Mouse (Mus musculus) erythroblast, adult 5-6 weeks (primary cell): ENCODE data around the gene 5730522E02Rik. TPM values are rescaled to one million over a fixed set of nuclear protein-coding genes. Genes with fewer than 3 reads are reported as not detected.

ENCODE experiments used
- ATAC-seq: replicated peaks from 2 replicates; pipeline ENCODE4 v1.8.0; 2016; ENCODE audit warnings: moderate number of reproducible peaks, mild to moderate bottlenecking, moderate TSS enrichment, inconsistent platforms; ENCODE audit not compliant: poor library complexity, low FRiP score, severe bottlenecking
- total RNA-seq, 2 experiments: library from RNA; stranded (forward) in 1 of 2; stranded (reverse) in 1 of 2; fragments of 150-400 nt in 1 of 2; fragments of 200-764, 138-1000 nt in 1 of 2; gene quantifications; 2 replicates each; pipeline versions ENCODE4 v1.2.3 to v1.2.4; 2015 to 2017; ENCODE audit warnings: low replicate concordance in 2 of 2

5730522E02Rik gene
- total RNA-seq, 2 experiments from 2014 or later = not detected

DNA sequence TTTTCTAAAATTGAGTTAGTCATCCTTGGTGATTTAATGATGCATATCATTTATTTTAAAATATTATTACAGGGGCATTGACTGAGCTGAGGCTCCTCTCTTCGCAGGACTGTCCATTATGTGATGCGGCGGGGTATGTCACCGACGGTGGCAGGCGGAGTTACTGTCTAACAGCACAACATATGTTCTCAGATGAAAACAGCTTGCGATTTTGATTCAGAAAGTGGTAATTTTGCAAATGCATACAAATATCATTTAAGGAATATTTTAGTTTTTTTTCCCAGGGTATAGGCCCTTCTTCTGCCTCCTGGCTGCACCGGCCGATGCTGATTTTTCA lies 636.5 kb downstream of the 5730522E02Rik start:
- no peak for ATAC-seq

DNA sequence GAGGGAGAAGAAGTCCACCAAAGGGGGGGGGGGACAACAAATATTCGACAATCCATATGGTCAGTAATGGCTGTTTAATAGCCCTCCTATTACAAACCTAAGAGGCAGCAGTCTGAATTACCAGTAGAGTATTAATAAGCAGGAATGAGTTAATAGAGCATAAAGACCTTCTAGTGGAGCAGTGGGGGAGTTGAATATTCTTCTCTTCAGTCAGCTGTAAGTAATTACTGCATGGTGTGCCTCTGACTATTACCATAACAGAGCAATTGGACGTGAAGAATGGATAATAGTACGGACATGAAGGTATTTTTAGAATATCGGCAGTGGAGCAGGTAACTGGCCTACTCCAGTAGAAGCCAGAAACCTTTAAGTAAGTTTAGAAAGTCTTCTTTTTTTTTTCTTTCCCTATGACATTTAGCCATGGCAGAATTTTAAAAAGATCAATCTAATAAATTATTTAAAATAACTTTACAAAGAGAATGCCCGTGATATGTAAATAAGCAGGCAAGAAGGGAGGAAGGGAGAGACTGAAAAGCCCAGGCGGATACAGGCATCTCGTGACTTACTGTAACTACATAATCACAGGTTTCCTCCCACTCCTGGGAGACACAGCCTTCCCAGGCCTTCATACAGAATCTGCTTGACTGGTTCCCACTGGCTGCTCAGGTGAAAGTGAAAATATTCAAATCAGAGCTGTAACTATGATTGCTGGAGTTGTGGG lies 637.0 kb downstream of the 5730522E02Rik start:
- no peak for ATAC-seq

DNA sequence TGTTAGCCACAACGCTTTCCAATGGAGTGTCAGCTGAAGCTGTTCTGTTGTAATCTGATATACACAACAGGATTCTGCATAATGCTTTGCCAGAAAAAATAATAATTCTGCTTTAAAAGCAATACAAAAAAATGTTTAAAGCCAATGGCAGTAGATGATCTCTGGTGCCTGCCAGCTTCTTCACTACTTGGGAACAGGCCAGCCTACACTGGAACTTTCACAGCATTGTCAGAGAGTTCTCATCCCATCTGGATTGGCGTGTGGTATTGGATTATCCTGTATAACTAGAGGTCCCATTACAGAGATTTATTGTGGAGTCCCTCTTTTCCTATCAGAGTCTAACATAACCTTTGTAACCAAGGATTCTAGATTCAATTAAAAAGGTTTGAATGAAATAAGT lies 639.2 kb downstream of the 5730522E02Rik start:
- ATAC-seq = no peak

Other genes with a start within 250 kb of the 5730522E02Rik start
- 10.8 and 17.6 TPM in 2 replicates for gene Fancl, start 175.4 kb upstream of the 5730522E02Rik start, total RNA-seq (2015; ENCODE audit: low replicate concordance)
- gene Fancl, start 175.4 kb upstream of the 5730522E02Rik start, total RNA-seq (2017; ENCODE audit: low replicate concordance) = 15.2 and 28.6 TPM in 2 replicates